Mouse (Mus musculus): Measurements from ENCODE around the gene Camk1. TPM values are rescaled to one million over a fixed set of nuclear protein-coding genes. Genes with fewer than 3 reads are reported as not detected.

The Camk1 gene
- polyA plus RNA-seq, 1 experiment: 18.3 TPM

DNA sequence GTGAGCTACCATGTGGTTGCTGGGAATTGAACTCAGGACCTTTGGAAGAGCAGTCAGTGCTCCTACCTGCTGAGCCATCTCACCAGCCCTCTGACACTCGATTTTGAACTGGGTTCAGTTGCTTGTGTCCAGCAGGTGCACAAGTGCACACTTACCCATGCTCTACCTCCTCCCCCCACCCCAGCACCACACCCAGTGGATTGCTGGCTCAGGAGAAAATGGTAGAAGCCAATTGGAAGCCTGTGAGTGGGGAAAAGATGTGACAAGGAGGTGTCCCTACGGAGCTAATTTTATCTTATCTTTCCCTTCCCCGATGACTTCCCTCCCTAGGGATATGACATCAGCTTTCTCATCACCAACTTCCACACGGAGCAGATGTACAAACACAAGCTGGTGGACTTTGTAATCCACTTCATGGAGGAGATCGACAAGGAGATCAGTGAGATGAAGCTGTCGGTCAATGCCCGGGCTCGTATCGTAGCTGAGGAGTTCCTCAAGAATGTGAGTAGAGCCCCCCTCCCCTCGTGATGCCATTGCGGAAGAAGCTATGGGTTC lies 41.5 kb upstream of the Camk1 start:
- peaks cover 98% of the 10 kb centered on the region for H3K36me3 ChIP-seq (ENCODE audit: control insufficient read depth, insufficient read depth, low read length)
- H3K27me3 ChIP-seq (ENCODE audit: control insufficient read depth, insufficient read depth, low read length): no peaks in the 10 kb centered on the region
- H3K4me1 ChIP-seq (replicated peaks; ENCODE audit: control insufficient read depth, insufficient read depth, low read length): no peaks in the 10 kb centered on the region
- H3K27ac ChIP-seq (ENCODE audit: control insufficient read depth, insufficient read depth, low read length): no peak overlapping the region
- WGBS: 96% methylated on average over 11 of the region's 11 CpGs
- no peak for DNase-seq
- no peak overlapping the region for H3K4me3 ChIP-seq (ENCODE audit: control insufficient read depth, insufficient read depth, low read length)
- TF ChIP-seq CTCF (IDR thresholded peaks at IDR 0.05; ENCODE audit: borderline replicate concordance, control insufficient read depth, extremely low read depth, insufficient read depth, low read length, poor library complexity): no peak
- no peak for TF ChIP-seq POLR2A (IDR thresholded peaks at IDR 0.05; ENCODE audit: control insufficient read depth, extremely low read depth, insufficient read depth, low read length, poor library complexity)

DNA sequence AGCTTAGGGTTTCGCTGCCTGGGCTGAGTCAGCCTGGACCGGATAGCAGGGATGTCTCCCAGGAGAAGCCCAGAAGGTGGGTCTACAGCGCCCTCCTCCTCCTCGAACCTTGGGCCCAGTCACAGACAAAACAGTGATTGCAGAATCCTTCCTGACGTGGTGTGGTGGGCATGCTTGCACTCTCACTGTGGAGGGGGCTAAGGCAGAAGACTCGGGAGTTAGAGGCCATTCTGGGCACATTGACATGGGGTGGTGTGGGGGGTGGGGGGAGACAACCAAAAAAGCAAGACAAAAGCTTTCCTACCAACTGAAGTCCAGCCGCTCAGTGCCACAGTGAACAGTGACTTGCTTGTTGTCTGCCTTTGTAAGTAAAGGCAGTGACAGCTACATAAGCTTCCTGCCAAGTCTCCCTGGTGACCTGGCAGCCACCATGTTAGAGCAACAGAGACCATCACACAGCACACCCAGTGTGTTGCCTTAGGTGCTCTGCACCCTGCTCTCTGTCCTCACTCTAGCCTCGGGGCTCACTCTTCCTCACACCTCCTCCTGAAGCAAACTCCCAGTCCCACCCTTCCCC lies 40.7 kb upstream of the Camk1 start:
- DNase-seq: no peak
- Histone ChIP-seq H3K27me3 (ENCODE audit: control insufficient read depth, insufficient read depth, low read length) (no peaks in the 10 kb centered on the region), H3K4me1 (replicated peaks; ENCODE audit: control insufficient read depth, insufficient read depth, low read length) (peaks cover 2% of the 10 kb centered on the region; the same call in 1 of the 2 replicates), H3K36me3 (ENCODE audit: control insufficient read depth, insufficient read depth, low read length) (peaks cover 90% of the 10 kb centered on the region), H3K4me3 (ENCODE audit: control insufficient read depth, insufficient read depth, low read length) (no peak overlapping the region), H3K27ac (ENCODE audit: control insufficient read depth, insufficient read depth, low read length) (no peak overlapping the region)
- TF ChIP-seq POLR2A (IDR thresholded peaks at IDR 0.05; ENCODE audit: control insufficient read depth, extremely low read depth, insufficient read depth, low read length, poor library complexity): no peak
- TF ChIP-seq CTCF (IDR thresholded peaks at IDR 0.05; ENCODE audit: borderline replicate concordance, control insufficient read depth, extremely low read depth, insufficient read depth, low read length, poor library complexity): no peak
- 94% methylated on average over 8 of the region's 8 CpGs for WGBS

DNA sequence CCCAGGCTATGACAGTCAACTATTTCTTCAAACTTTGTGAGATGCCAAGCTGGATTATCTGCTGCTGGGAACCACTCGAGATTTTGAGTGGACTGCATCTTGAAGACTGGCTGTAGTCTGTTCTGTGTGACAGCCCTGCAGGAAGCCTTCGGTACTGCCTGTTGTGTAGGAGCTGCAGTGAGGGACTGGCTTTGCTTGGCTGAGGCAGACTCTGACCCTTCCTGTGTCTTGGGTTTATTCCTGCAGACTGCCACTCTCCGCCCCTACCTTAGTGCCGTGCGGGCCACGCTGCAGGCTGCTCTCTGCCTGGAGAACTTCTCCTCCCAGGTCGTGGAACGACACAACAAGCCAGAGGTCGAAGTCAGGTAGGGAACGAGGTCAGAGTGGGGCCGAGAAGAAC lies 36.7 kb upstream of the Camk1 start:
- no peak overlapping the region for H3K27ac ChIP-seq (ENCODE audit: control insufficient read depth, insufficient read depth, low read length)
- TF ChIP-seq CTCF (IDR thresholded peaks at IDR 0.05; ENCODE audit: borderline replicate concordance, control insufficient read depth, extremely low read depth, insufficient read depth, low read length, poor library complexity) (0 out of 2 replicates have a peak, but pooled peaks have one; percentile 13), POLR2A (IDR thresholded peaks at IDR 0.05; ENCODE audit: control insufficient read depth, extremely low read depth, insufficient read depth, low read length, poor library complexity) (no peak)

DNA sequence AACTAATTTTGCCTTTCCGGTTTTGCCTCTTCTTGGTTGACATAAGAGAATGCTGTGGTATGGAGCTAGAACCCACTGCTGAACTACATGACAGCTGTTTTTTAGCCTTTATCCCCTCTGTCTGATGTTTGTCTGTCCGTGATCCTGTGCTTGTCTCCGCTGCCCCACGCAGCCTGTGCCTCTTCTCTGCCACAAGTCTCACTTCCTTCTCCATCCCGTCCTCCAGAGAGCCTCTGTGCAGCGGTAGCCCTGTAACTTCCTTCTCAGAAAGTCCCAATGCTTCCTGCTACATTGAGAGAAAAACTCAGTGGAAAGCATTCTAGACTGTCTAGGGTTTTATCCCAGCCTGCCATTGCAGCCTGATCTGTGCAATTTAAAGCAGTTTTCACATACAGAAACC lies 35.5 kb upstream of the Camk1 start:
- WGBS: 3% methylated on average over 6 of the region's 6 CpGs

More for the DNA sequence above, 36.7 kb upstream of the Camk1 start:
- Histone ChIP-seq H3K4me3 (ENCODE audit: control insufficient read depth, insufficient read depth, low read length) (no peak overlapping the region), H3K4me1 (replicated peaks; ENCODE audit: control insufficient read depth, insufficient read depth, low read length) (peaks cover 5% of the 10 kb centered on the region; the same call in 1 of the 2 replicates), H3K36me3 (ENCODE audit: control insufficient read depth, insufficient read depth, low read length) (peaks cover 51% of the 10 kb centered on the region), H3K27me3 (ENCODE audit: control insufficient read depth, insufficient read depth, low read length) (no peaks in the 10 kb centered on the region)
- DNase-seq: no peak
- WGBS: 97% methylated on average over 11 of the region's 11 CpGs

DNA sequence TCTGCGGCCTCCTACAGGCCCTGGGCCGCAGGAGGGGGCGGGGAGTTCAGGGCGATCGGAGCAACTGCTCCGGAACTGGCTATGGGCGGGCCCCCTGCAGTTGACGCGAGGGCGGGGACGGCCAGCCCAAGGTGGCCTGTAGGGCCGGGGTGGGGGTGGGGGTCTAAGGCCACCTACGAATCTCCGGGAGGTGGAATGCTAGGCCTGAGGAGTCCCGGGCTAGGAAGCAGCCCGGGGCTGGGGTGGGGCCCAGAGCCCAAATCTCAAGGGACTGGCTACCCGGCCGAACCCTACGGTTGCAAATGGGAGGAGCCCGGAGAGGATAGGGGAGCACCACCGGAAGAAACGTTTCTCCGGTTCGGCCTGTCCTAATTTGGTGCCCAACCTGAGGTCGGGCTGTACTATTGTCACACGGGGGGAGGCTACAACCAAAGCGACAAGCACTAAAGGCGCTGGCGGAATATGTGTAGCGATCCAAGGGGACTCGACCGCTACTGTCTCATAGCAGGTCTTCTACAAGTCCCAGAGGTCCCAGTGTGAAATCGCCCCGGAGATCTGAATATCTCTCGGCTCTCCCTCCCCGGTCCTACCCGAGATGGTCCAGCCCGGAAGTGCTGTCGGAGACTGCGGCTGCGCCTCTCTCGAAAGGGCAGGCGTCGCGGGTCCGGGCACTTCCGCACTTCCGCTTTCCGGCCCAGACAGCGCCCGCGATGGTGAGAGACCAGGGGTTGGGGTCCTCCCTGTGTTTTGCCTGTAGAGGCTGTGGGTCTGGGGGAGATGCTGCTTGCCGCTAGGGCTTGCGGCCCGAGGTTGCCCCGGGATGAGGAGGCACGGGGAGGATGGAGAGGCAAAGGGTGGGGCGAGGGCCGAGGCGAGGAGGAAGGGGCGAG lies 34.0 kb upstream of the Camk1 start, which contains the start of the genes Tada3 and Arpc4:
Gene Tada3 (minus strand): TSS at position 388 of the 890 bp plus-strand sequence.
Gene Arpc4 (plus strand): TSS at position 620 of the 890 bp plus-strand sequence.
- Histone ChIP-seq H3K27ac (ENCODE audit: control insufficient read depth, insufficient read depth, low read length) (peak within 1 kb of the TSS; percentile 83), H3K4me1 (replicated peaks; ENCODE audit: control insufficient read depth, insufficient read depth, low read length) (peaks cover 5% of the 10 kb centered on the region; the same call in 1 of the 2 replicates), H3K4me3 (ENCODE audit: control insufficient read depth, insufficient read depth, low read length) (peak within 1 kb of the TSS; percentile 97), H3K27me3 (ENCODE audit: control insufficient read depth, insufficient read depth, low read length) (no peaks in the 10 kb centered on the region), H3K36me3 (ENCODE audit: control insufficient read depth, insufficient read depth, low read length) (peaks cover 32% of the 10 kb centered on the region)
- WGBS: under 1% methylated on average over 60 of the region's 61 CpGs
- peak; percentile 91 for DNase-seq
- TF ChIP-seq POLR2A (IDR thresholded peaks at IDR 0.05; ENCODE audit: control insufficient read depth, extremely low read depth, insufficient read depth, low read length, poor library complexity): peak; percentile 72
- TF ChIP-seq CTCF (IDR thresholded peaks at IDR 0.05; ENCODE audit: borderline replicate concordance, control insufficient read depth, extremely low read depth, insufficient read depth, low read length, poor library complexity): 0 out of 2 replicates have a peak, but pooled peaks have one; percentile 50

More for the DNA sequence above, 35.5 kb upstream of the Camk1 start:
- no peak overlapping the region for H3K27ac ChIP-seq (ENCODE audit: control insufficient read depth, insufficient read depth, low read length)
- H3K36me3 ChIP-seq (ENCODE audit: control insufficient read depth, insufficient read depth, low read length): peaks cover 42% of the 10 kb centered on the region
- H3K4me3 ChIP-seq (ENCODE audit: control insufficient read depth, insufficient read depth, low read length): peak overlapping the region; percentile 35
- TF ChIP-seq POLR2A (IDR thresholded peaks at IDR 0.05; ENCODE audit: control insufficient read depth, extremely low read depth, insufficient read depth, low read length, poor library complexity) (no peak), CTCF (IDR thresholded peaks at IDR 0.05; ENCODE audit: borderline replicate concordance, control insufficient read depth, extremely low read depth, insufficient read depth, low read length, poor library complexity) (no peak)
- DNase-seq: no peak
- H3K4me1 ChIP-seq (replicated peaks; ENCODE audit: control insufficient read depth, insufficient read depth, low read length): peaks cover 5% of the 10 kb centered on the region; the same call in 1 of the 2 replicates
- no peaks in the 10 kb centered on the region for H3K27me3 ChIP-seq (ENCODE audit: control insufficient read depth, insufficient read depth, low read length)

DNA sequence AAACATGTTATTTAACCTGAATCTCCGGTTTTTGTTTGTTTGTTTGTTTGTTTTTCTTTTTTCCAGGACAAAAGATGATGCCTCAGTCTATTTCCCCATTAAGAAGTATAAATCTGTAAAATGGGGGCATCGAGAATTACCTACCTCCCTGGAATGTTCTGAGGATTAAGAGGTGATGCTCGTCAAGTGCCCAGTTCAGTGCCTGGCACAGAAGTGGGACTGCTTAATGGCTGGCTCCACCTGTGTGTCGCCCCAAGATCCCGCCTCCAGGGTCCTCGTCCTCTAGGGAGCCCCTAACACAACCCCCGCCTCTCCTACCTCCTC lies 33.4 kb upstream of the Camk1 start:
- H3K27ac ChIP-seq (ENCODE audit: control insufficient read depth, insufficient read depth, low read length): no peak overlapping the region
- H3K36me3 ChIP-seq (ENCODE audit: control insufficient read depth, insufficient read depth, low read length): peaks cover 30% of the 10 kb centered on the region
- DNase-seq: no peak
- TF ChIP-seq CTCF (IDR thresholded peaks at IDR 0.05; ENCODE audit: borderline replicate concordance, control insufficient read depth, extremely low read depth, insufficient read depth, low read length, poor library complexity) (no peak), POLR2A (IDR thresholded peaks at IDR 0.05; ENCODE audit: control insufficient read depth, extremely low read depth, insufficient read depth, low read length, poor library complexity) (no peak)
- H3K4me3 ChIP-seq (ENCODE audit: control insufficient read depth, insufficient read depth, low read length): peak overlapping the region; percentile 97
- no peaks in the 10 kb centered on the region for H3K27me3 ChIP-seq (ENCODE audit: control insufficient read depth, insufficient read depth, low read length)
- 4% methylated on average over 7 of the region's 7 CpGs for WGBS
- peaks cover 5% of the 10 kb centered on the region; the same call in 1 of the 2 replicates for H3K4me1 ChIP-seq (replicated peaks; ENCODE audit: control insufficient read depth, insufficient read depth, low read length)

All from thymus, adult 2 months (tissue).